Mouse (Mus musculus) olfactory bulb, adult 2 months (tissue): ENCODE measurements at regions not wholly inside any gene's neighbourhood (a gene's known extent, or its start where the extent isn't known, plus 50 kb on each side); places are given as distances from the start of the nearest gene placed in this dataset.

Source experiments
- CTCF ChIP-seq: fragments of 200-500 bp; IDR thresholded peaks from 2 replicates; pipeline ENCODE4 v1.5.1; 2012; ENCODE audit warnings: low read depth, mild to moderate bottlenecking, low read length, moderate library complexity; ENCODE audit not compliant: insufficient read depth
- POLR2A ChIP-seq: fragments of 200-500 bp; IDR thresholded peaks from 2 replicates; pipeline ENCODE4 v1.6.1; 2012; ENCODE audit warnings: mild to moderate bottlenecking, low read depth, low read length, moderate library complexity; ENCODE audit not compliant: insufficient read depth

- TF ChIP-seq POLR2A (no peak), CTCF (no peak)
These were observed 178.8 kb downstream of the Spry2 start for GRCm38 (mm10) chr14:105717821-105718220.
